Mouse (Mus musculus): Measurements from ENCODE around the gene Scrn3. TPM values are rescaled to one million over a fixed set of nuclear protein-coding genes. Genes with fewer than 3 reads are reported as not detected.

Scrn3 gene
- polyA plus RNA-seq, 1 experiment from 2014 or later: 8.7 TPM

DNA sequence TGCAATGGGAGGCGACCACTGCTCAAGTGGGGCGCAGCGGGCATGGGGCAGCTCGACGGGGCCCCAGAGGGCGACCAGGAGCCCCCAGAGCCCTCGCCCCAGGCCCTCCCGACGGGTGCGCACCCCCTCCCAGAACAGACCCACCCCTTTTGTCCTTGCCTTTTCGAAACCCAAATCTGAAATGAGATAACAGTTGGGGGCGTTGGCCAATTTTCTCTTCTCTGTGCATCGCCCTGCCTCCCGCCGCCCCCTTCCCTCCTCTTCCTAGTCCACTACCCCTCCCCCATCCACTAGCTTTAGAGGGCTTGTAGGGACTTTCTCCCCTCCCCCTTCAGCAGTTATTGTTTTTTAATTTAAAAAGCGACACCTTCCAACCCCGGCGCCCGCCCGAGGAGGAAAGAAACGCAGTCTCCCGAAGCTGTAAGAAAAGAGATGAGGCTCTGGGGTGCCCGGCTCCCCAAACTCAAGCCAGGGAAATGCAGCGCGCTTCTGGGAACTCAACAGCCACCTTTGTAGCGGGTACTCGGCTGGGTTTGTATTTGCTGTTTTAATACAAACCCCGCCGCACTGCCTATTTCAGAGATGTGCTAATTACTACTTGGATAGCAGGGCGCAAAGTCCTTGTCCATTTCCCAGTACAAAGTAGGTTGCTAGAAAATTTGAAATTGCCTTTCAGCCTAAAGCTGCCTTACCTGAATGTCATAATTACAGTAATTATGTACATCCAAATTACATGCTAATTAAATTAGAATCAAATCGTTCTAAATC lies 32.9 kb upstream of the Scrn3 start:
- Histone ChIP-seq H3K27me3 (replicated peaks; ENCODE audit: control insufficient read depth, insufficient read depth, low read length) (peaks cover 10% of the 10 kb centered on the region; the same call in 1 of the 2 replicates), H3K4me1 (replicated peaks; ENCODE audit: control insufficient read depth, insufficient read depth, low read length) (peaks cover 19% of the 10 kb centered on the region), H3K9ac (replicated peaks; ENCODE audit: low read depth, low read length) (peak overlapping the region; percentile 42), H3K4me3 (replicated peaks; ENCODE audit: low read length) (peak overlapping the region; percentile 29), H3K4me2 (ENCODE audit: low read length) (peak overlapping the region; percentile 44), H3K36me3 (ENCODE audit: control insufficient read depth, insufficient read depth) (no peaks in the 10 kb centered on the region), H3K27ac (ENCODE audit: low read length) (peak overlapping the region; percentile 83), H3K9me3 (ENCODE audit: control insufficient read depth, low read length) (no peaks in the 10 kb centered on the region)
- WGBS: under 1% methylated on average over 31 of the region's 31 CpGs
- no peak for ATAC-seq

DNA sequence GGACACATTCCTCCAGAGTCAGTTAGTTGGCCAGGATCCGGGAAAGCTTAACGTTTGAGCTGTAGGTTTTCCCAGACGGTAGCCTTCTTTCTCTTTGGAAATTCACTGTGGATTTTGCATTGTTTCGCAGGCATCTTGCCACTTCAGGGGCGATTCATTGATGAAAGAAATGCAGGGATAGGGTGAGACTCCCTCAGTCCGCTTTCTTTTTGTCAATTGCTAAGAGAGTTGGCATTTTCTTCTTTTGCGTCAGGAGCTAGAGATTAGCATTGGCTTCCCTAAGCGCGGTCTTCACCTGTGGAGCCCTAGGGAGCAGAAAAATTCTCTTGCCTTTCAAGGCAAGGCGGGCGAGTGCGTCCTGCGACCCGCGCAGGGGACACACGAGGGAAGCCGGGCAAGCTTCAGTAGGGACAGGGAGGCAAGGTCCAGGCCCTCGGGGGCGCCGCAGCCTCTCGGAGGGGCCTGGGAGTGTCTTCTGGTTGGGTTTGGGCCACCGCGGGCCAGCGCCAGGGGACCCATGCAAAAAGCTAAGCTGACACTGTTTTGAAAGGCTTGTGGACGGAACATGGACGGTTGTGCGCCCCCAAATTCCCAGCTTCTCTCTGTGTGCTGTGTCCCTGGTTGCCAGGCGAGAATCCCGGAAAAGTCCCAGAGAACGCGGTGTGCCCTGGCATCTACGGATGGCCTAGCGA lies 31.9 kb upstream of the Scrn3 start:
- H3K27me3 ChIP-seq (replicated peaks; ENCODE audit: control insufficient read depth, insufficient read depth, low read length): peaks cover 10% of the 10 kb centered on the region; the same call in 1 of the 2 replicates
- no peaks in the 10 kb centered on the region for H3K9me3 ChIP-seq (ENCODE audit: control insufficient read depth, low read length)
- peak overlapping the region; percentile 38 for H3K4me2 ChIP-seq (ENCODE audit: low read length)
- H3K36me3 ChIP-seq (ENCODE audit: control insufficient read depth, insufficient read depth): no peaks in the 10 kb centered on the region
- peaks cover 18% of the 10 kb centered on the region for H3K4me1 ChIP-seq (replicated peaks; ENCODE audit: control insufficient read depth, insufficient read depth, low read length)
- H3K9ac ChIP-seq (replicated peaks; ENCODE audit: low read depth, low read length): peak overlapping the region; percentile 20
- no peak for ATAC-seq
- 3% methylated on average over 33 of the region's 33 CpGs for WGBS
- peak overlapping the region; percentile 25 for H3K27ac ChIP-seq (ENCODE audit: low read length)
- peak overlapping the region; percentile 16 for H3K4me3 ChIP-seq (replicated peaks; ENCODE audit: low read length)

- H3K9ac ChIP-seq (replicated peaks; ENCODE audit: low read depth, low read length): peak overlapping the region; percentile 20
- H3K4me3 ChIP-seq (replicated peaks; ENCODE audit: low read length): peak overlapping the region; percentile 16; the same call in 1 of the 2 replicates
These were observed 31.2 kb upstream of the Scrn3 start for GRCm38 (mm10) chr2:73281048-73281661.

GRCm38 (mm10) chr2:73281707-73282106 lies 30.7 kb upstream of the Scrn3 start:
- H3K4me2 ChIP-seq (ENCODE audit: low read length): peak overlapping the region; percentile 38; the same call in 1 of the 2 replicates
- H3K36me3 ChIP-seq (ENCODE audit: control insufficient read depth, insufficient read depth): no peaks in the 10 kb centered on the region
- no peak overlapping the region for H3K4me3 ChIP-seq (replicated peaks; ENCODE audit: low read length)
- no peaks in the 10 kb centered on the region for H3K9me3 ChIP-seq (ENCODE audit: control insufficient read depth, low read length)
- no peak for ATAC-seq
- H3K27me3 ChIP-seq (replicated peaks; ENCODE audit: control insufficient read depth, insufficient read depth, low read length): peaks cover 10% of the 10 kb centered on the region; the same call in 1 of the 2 replicates
- H3K27ac ChIP-seq (ENCODE audit: low read length): no peak overlapping the region
- no peak overlapping the region for H3K9ac ChIP-seq (replicated peaks; ENCODE audit: low read depth, low read length)
- 5% methylated on average over 7 of the region's 7 CpGs for WGBS
- H3K4me1 ChIP-seq (replicated peaks; ENCODE audit: control insufficient read depth, insufficient read depth, low read length): peaks cover 18% of the 10 kb centered on the region

More at GRCm38 (mm10) chr2:73281048-73281661, 31.2 kb upstream of the Scrn3 start:
- Histone ChIP-seq H3K4me2 (ENCODE audit: low read length) (peak overlapping the region; percentile 38), H3K27ac (ENCODE audit: low read length) (peak overlapping the region; percentile 25; the same call in 1 of the 2 replicates), H3K9me3 (ENCODE audit: control insufficient read depth, low read length) (no peaks in the 10 kb centered on the region), H3K36me3 (ENCODE audit: control insufficient read depth, insufficient read depth) (no peaks in the 10 kb centered on the region), H3K27me3 (replicated peaks; ENCODE audit: control insufficient read depth, insufficient read depth, low read length) (peaks cover 10% of the 10 kb centered on the region; the same call in 1 of the 2 replicates), H3K4me1 (replicated peaks; ENCODE audit: control insufficient read depth, insufficient read depth, low read length) (peaks cover 18% of the 10 kb centered on the region)
- 15% methylated on average over 22 of the region's 22 CpGs for WGBS
- no peak for ATAC-seq

DNA sequence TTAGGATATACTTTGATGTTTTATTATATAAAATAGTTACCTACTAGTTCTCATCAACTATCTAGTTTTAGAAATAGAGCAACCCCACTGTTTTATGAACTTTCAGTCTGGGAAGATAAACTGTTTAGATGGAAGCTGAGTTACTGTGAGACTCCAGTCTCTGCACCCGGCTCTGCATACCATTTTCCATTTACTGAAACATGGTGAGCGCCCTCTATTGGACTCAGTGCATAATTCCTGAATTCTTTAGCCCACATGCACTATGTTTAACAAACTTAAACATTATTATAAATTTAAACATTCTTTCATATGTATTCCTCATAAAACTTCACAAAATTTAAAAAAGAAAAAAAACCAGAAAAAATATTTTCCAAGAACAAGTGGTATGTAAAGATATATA lies 26.8 kb upstream of the Scrn3 start:
- H3K27me3 ChIP-seq (replicated peaks; ENCODE audit: control insufficient read depth, insufficient read depth, low read length): 0 out of 2 replicates have a peak, but pooled peaks cover 5% of the 10 kb centered on the region
- ATAC-seq: no peak
- peaks cover 5% of the 10 kb centered on the region for H3K4me1 ChIP-seq (replicated peaks; ENCODE audit: control insufficient read depth, insufficient read depth, low read length)
- H3K36me3 ChIP-seq (ENCODE audit: control insufficient read depth, insufficient read depth): 0 out of 2 replicates have a peak, but pooled peaks cover 2% of the 10 kb centered on the region
- H3K4me3 ChIP-seq (replicated peaks; ENCODE audit: low read length): no peak overlapping the region
- 1% methylated on average over 2 of the region's 2 CpGs for WGBS
- H3K4me2 ChIP-seq (ENCODE audit: low read length): no peak overlapping the region
- no peaks in the 10 kb centered on the region for H3K9me3 ChIP-seq (ENCODE audit: control insufficient read depth, low read length)
- no peak overlapping the region for H3K27ac ChIP-seq (ENCODE audit: low read length)
- H3K9ac ChIP-seq (replicated peaks; ENCODE audit: low read depth, low read length): no peak overlapping the region

- no peak overlapping the region for H3K27ac ChIP-seq (ENCODE audit: low read length)
- no peaks in the 10 kb centered on the region for H3K27me3 ChIP-seq (replicated peaks; ENCODE audit: control insufficient read depth, insufficient read depth, low read length)
- no peaks in the 10 kb centered on the region for H3K4me1 ChIP-seq (replicated peaks; ENCODE audit: control insufficient read depth, insufficient read depth, low read length)
- no peak for ATAC-seq
- WGBS: 89% methylated on average over 4 of the region's 4 CpGs
- no peaks in the 10 kb centered on the region for H3K9me3 ChIP-seq (ENCODE audit: control insufficient read depth, low read length)
- 0 out of 2 replicates have a peak, but pooled peaks cover 2% of the 10 kb centered on the region for H3K36me3 ChIP-seq (ENCODE audit: control insufficient read depth, insufficient read depth)
- H3K4me2 ChIP-seq (ENCODE audit: low read length): no peak overlapping the region
- H3K4me3 ChIP-seq (replicated peaks; ENCODE audit: low read length): no peak overlapping the region
- H3K9ac ChIP-seq (replicated peaks; ENCODE audit: low read depth, low read length): no peak overlapping the region
These were observed 21.3 kb upstream of the Scrn3 start for GRCm38 (mm10) chr2:73291130-73291529.

DNA sequence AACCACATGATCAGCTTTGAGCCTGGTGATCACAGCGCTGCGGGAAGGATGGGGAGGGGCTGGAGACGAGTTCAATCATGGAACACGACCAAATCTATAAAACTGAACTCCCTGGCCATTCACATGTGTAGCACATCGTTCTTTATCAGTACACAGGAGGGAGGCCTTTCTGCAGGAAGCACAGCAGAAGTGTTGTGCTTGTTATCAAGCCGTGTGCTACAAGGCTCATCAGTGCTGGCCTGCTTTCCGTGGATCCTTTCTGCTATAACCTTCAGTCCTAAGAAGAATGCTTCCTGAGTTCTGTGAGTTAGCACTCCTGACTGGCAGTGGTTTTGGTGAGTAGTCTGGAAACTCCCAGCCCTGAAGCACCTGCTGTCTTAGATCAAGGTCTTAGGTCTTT lies 17.4 kb upstream of the Scrn3 start:
- Histone ChIP-seq H3K9ac (replicated peaks; ENCODE audit: low read depth, low read length) (no peak overlapping the region), H3K4me2 (ENCODE audit: low read length) (no peak overlapping the region), H3K27ac (ENCODE audit: low read length) (no peak overlapping the region), H3K27me3 (replicated peaks; ENCODE audit: control insufficient read depth, insufficient read depth, low read length) (no peaks in the 10 kb centered on the region), H3K4me3 (replicated peaks; ENCODE audit: low read length) (no peak overlapping the region), H3K36me3 (ENCODE audit: control insufficient read depth, insufficient read depth) (peaks cover 5% of the 10 kb centered on the region; the same call in 1 of the 2 replicates), H3K9me3 (ENCODE audit: control insufficient read depth, low read length) (no peaks in the 10 kb centered on the region), H3K4me1 (replicated peaks; ENCODE audit: control insufficient read depth, insufficient read depth, low read length) (no peaks in the 10 kb centered on the region)
- whole genome bisulfite sequencing: 89% methylated on average over 7 of the region's 7 CpGs
- no peak for ATAC-seq

GRCm38 (mm10) chr2:73298154-73298553 lies 14.2 kb upstream of the Scrn3 start:
- Histone ChIP-seq H3K4me1 (replicated peaks; ENCODE audit: control insufficient read depth, insufficient read depth, low read length) (no peaks in the 10 kb centered on the region), H3K27ac (ENCODE audit: low read length) (no peak overlapping the region), H3K9me3 (ENCODE audit: control insufficient read depth, low read length) (no peaks in the 10 kb centered on the region), H3K27me3 (replicated peaks; ENCODE audit: control insufficient read depth, insufficient read depth, low read length) (no peaks in the 10 kb centered on the region), H3K4me3 (replicated peaks; ENCODE audit: low read length) (no peak overlapping the region), H3K36me3 (ENCODE audit: control insufficient read depth, insufficient read depth) (peaks cover 5% of the 10 kb centered on the region; the same call in 1 of the 2 replicates), H3K4me2 (ENCODE audit: low read length) (no peak overlapping the region), H3K9ac (replicated peaks; ENCODE audit: low read depth, low read length) (no peak overlapping the region)
- 76% methylated on average over 7 of the region's 7 CpGs for whole genome bisulfite sequencing
- no peak for ATAC-seq

DNA sequence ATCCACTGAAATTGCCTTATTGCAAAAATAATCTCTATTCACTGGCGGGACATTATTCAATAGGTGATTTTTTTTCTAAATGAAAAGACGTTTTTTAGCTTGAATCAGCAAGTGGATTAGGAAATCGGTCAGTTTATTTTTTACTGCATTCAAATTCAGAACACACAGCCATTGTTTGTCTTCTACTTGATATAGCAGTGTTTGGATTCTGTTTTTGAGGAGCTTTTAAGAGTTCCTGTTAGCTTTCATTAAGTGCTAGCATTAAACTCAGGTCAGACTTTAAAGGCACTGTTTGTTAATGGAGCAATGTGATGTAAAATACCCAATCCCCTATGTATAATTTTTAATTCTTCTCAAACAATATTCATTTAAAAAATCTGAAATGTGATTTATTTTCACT lies 13.6 kb upstream of the Scrn3 start:
- H3K4me3 ChIP-seq (replicated peaks; ENCODE audit: low read length): no peak overlapping the region
- H3K9me3 ChIP-seq (ENCODE audit: control insufficient read depth, low read length): no peaks in the 10 kb centered on the region
- H3K27me3 ChIP-seq (replicated peaks; ENCODE audit: control insufficient read depth, insufficient read depth, low read length): no peaks in the 10 kb centered on the region
- H3K36me3 ChIP-seq (ENCODE audit: control insufficient read depth, insufficient read depth): peaks cover 5% of the 10 kb centered on the region; the same call in 1 of the 2 replicates
- ATAC-seq: no peak
- no peak overlapping the region for H3K4me2 ChIP-seq (ENCODE audit: low read length)
- no peak overlapping the region for H3K27ac ChIP-seq (ENCODE audit: low read length)
- WGBS: 32% methylated on average over 3 of the region's 3 CpGs
- no peak overlapping the region for H3K9ac ChIP-seq (replicated peaks; ENCODE audit: low read depth, low read length)
- no peaks in the 10 kb centered on the region for H3K4me1 ChIP-seq (replicated peaks; ENCODE audit: control insufficient read depth, insufficient read depth, low read length)

Data from forebrain, embryonic 16.5 days (tissue).